Mouse (Mus musculus): ENCODE measurements around the gene Map2k1.

DNA sequence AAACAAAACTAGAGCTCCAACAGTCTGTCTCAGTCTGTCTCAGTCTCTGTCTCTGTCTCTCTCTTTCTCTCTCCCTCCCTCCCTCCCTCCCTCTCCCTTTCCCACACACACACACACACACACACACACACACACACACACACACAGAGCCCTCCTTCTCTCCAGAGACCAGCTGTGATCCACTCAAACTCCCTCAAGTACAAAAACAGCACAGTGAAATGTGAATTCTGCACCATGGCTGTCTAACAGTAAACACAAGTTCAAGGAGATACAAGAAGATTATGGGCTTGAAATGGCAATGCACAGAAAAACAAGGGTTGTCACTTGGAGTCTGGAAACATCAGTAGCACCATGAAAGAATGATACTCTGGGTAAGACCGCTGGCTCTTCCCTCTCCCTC lies 34.1 kb downstream of the Map2k1 start:
- TF ChIP-seq POLR2A (IDR thresholded peaks at IDR 0.05; ENCODE audit: extremely low read depth, insufficient read depth, low read length): no peak
- TF ChIP-seq CTCF (IDR thresholded peaks at IDR 0.05; ENCODE audit: extremely low read depth, insufficient read depth, low read length): no peak

Measured in cortical plate, adult 2 months (tissue).